Mouse (Mus musculus) embryonic facial prominence, embryonic 11.5 days (tissue): ENCODE results near the gene Cav1. TPM values are rescaled to one million over a fixed set of nuclear protein-coding genes. Genes with fewer than 3 reads are reported as not detected.

ENCODE experiments used
- ATAC-seq: fragments of 200-750 bp; cut with Nextera tagmentation; replicated peaks from 2 replicates; pipeline ENCODE4 v1.8.0; 2017; ENCODE audit warnings: low read depth; ENCODE audit not compliant: insufficient number of reproducible peaks, low FRiP score, low TSS enrichment
- DNase-seq: peaks from one replicate; pipeline ENCODE4 v3.0.0-alpha.2; 2015; ENCODE audit warnings: low spot score
- H3K27ac ChIP-seq: fragments of 300-500 bp; sonication (generic); replicated peaks from 2 replicates; pipeline ENCODE4 v1.5.1; 2014; ENCODE audit warnings: mild to moderate bottlenecking, low read depth, low read length, control low read depth
- H3K27me3 ChIP-seq: fragments of 300-500 bp; sonication (generic); 2 replicates; pipeline ENCODE4 v1.6.1; 2014; ENCODE audit warnings: mild to moderate bottlenecking, low read length, moderate library complexity, mixed read lengths; ENCODE audit not compliant: control insufficient read depth, insufficient read depth
- H3K36me3 ChIP-seq: fragments of 300-500 bp; sonication (generic); replicated peaks from 2 replicates; pipeline ENCODE4 v1.6.1; 2014; ENCODE audit warnings: low read depth, mild to moderate bottlenecking, low read length, moderate library complexity, mixed read lengths; ENCODE audit not compliant: control insufficient read depth, insufficient read depth
- H3K4me1 ChIP-seq: fragments of 300-500 bp; sonication (generic); 2 replicates; pipeline ENCODE4 v1.6.1; 2014; ENCODE audit warnings: low read length, mixed read lengths; ENCODE audit not compliant: control insufficient read depth, insufficient read depth
- H3K4me2 ChIP-seq: fragments of 300-500 bp; sonication (generic); 2 replicates; pipeline ENCODE4 v1.6.1; 2014; ENCODE audit warnings: low read depth, mild to moderate bottlenecking, control low read depth, low read length, moderate library complexity
- H3K4me3 ChIP-seq: fragments of 300-500 bp; sonication (generic); 2 replicates; pipeline ENCODE4 v1.5.1; 2014; ENCODE audit warnings: low read depth, low read length, control low read depth
- H3K9ac ChIP-seq: fragments of 300-500 bp; sonication (generic); replicated peaks from 2 replicates; pipeline ENCODE4 v1.6.1; 2014; ENCODE audit warnings: mild to moderate bottlenecking, control low read depth, low read length
- H3K9me3 ChIP-seq: fragments of 300-500 bp; sonication (generic); replicated peaks from 2 replicates; pipeline ENCODE4 v1.6.1; 2016; ENCODE audit warnings: mild to moderate bottlenecking, low read length, inconsistent platforms, mixed read lengths; ENCODE audit not compliant: control insufficient read depth
- WGBS: fragments of 180-500 bp; shearing (Covaris S2); extraction: QIAGEN DNeasy Blood & Tissue Kit; methylation state at CpG from one replicate; pipeline ENCODE4 v1.1.7; 2014; 5-methylcytosine and 5-hydroxymethylcytosine counted together
- polyA plus RNA-seq: library from polyadenylated mRNA; unstranded; fragments of >200 nt; fragmentation: Nextera tagmentation; extraction: Ambion mirVana; gene quantifications from 2 replicates; pipeline ENCODE4 v1.2.1, GENCODE M21; 2014

Cav1 gene
- polyA plus RNA-seq, 1 experiment from 2014 or later: 15.3 TPM

- Histone ChIP-seq H3K36me3 (no peaks in the 10 kb centered on the region), H3K4me3 (no peak overlapping the region), H3K27ac (no peak overlapping the region), H3K4me2 (no peak overlapping the region), H3K27me3 (no peaks in the 10 kb centered on the region), H3K4me1 (no peaks in the 10 kb centered on the region), H3K9me3 (no peaks in the 10 kb centered on the region), H3K9ac (no peak overlapping the region)
- DNase-seq: no peak
- no peak for ATAC-seq
- WGBS: 90% methylated on average over 5 of the region's 5 CpGs
These were observed 68.2 kb downstream of the Cav1 start for GRCm38 (mm10) chr6:17374326-17374725.

GRCm38 (mm10) chr6:17377371-17377770 lies 71.2 kb downstream of the Cav1 start:
- Histone ChIP-seq H3K27me3 (no peaks in the 10 kb centered on the region), H3K36me3 (no peaks in the 10 kb centered on the region), H3K9me3 (no peaks in the 10 kb centered on the region), H3K4me2 (no peak overlapping the region), H3K4me3 (no peak overlapping the region), H3K27ac (no peak overlapping the region), H3K4me1 (no peaks in the 10 kb centered on the region), H3K9ac (no peak overlapping the region)
- DNase-seq (no peak), ATAC-seq (no peak)
- WGBS: 79% methylated on average over 2 of the region's 2 CpGs

- Histone ChIP-seq H3K4me2 (no peak overlapping the region), H3K36me3 (no peaks in the 10 kb centered on the region), H3K9ac (no peak overlapping the region), H3K27me3 (no peaks in the 10 kb centered on the region), H3K9me3 (no peaks in the 10 kb centered on the region), H3K27ac (no peak overlapping the region), H3K4me1 (no peaks in the 10 kb centered on the region), H3K4me3 (no peak overlapping the region)
- no peak for DNase-seq
- 88% methylated on average over 3 of the region's 3 CpGs for WGBS
- no peak for ATAC-seq
These were observed 74.0 kb downstream of the Cav1 start for GRCm38 (mm10) chr6:17380102-17380501.

GRCm38 (mm10) chr6:17381690-17382089 lies 75.6 kb downstream of the Cav1 start:
- DNase-seq (no peak), ATAC-seq (no peak)
- H3K27ac ChIP-seq: no peak overlapping the region
- H3K27me3 ChIP-seq: no peaks in the 10 kb centered on the region
- no peaks in the 10 kb centered on the region for H3K36me3 ChIP-seq
- no peak overlapping the region for H3K9ac ChIP-seq
- no peaks in the 10 kb centered on the region for H3K9me3 ChIP-seq
- H3K4me2 ChIP-seq: no peak overlapping the region
- no peak overlapping the region for H3K4me3 ChIP-seq
- no peaks in the 10 kb centered on the region for H3K4me1 ChIP-seq
- WGBS: 79% methylated on average over 6 of the region's 6 CpGs

GRCm38 (mm10) chr6:17385531-17385930 lies 79.4 kb downstream of the Cav1 start:
- Histone ChIP-seq H3K4me1 (no peaks in the 10 kb centered on the region), H3K4me3 (no peak overlapping the region), H3K36me3 (no peaks in the 10 kb centered on the region), H3K9ac (no peak overlapping the region), H3K9me3 (no peaks in the 10 kb centered on the region), H3K4me2 (no peak overlapping the region), H3K27me3 (no peaks in the 10 kb centered on the region), H3K27ac (no peak overlapping the region)
- DNase-seq: no peak
- WGBS: 84% methylated on average over 5 of the region's 5 CpGs
- no peak for ATAC-seq

GRCm38 (mm10) chr6:17387991-17388710 lies 82.0 kb downstream of the Cav1 start:
- 83% methylated on average over 2 of the region's 2 CpGs for WGBS
- Histone ChIP-seq H3K4me1 (no peaks in the 10 kb centered on the region), H3K4me3 (no peak overlapping the region), H3K27ac (no peak overlapping the region), H3K4me2 (no peak overlapping the region), H3K36me3 (no peaks in the 10 kb centered on the region), H3K9ac (no peak overlapping the region), H3K9me3 (no peaks in the 10 kb centered on the region), H3K27me3 (no peaks in the 10 kb centered on the region)
- DNase-seq (no peak), ATAC-seq (no peak)

Other genes starting within 250 kb of the Cav1 start
- gene Tes, start 241.2 kb upstream of the Cav1 start, polyA plus RNA-seq: 125 and 130 TPM in 2 replicates
- gene Cav2, start 25.1 kb upstream of the Cav1 start, polyA plus RNA-seq: 7.4 and 8.2 TPM in 2 replicates
- 2.9 and 4.0 TPM in 2 replicates for gene Met, start 157.5 kb downstream of the Cav1 start, polyA plus RNA-seq